Mouse (Mus musculus) lung, embryonic 14.5 days (tissue): ENCODE measurements at regions not wholly inside any gene's neighbourhood (a gene's known extent, or its start where the extent isn't known, plus 50 kb on each side); places are given as distances from the start of the nearest gene placed in this dataset.

ENCODE experiments used
- ATAC-seq: fragments of 200-750 bp; cut with Nextera tagmentation; 2 replicates; pipeline ENCODE4 v1.8.0; 2017; ENCODE audit warnings: mild to moderate bottlenecking, moderate TSS enrichment, moderate library complexity; ENCODE audit not compliant: insufficient read depth
- DNase-seq: peaks from one replicate; pipeline ENCODE4 v3.0.0-alpha.2; 2015
- H3K27ac ChIP-seq: fragments of 300-500 bp; sonication (generic); 2 replicates; pipeline ENCODE4 v1.5.1; 2014; ENCODE audit warnings: low read depth, mild to moderate bottlenecking, moderate library complexity
- H3K27me3 ChIP-seq: fragments of 300-500 bp; sonication (generic); 2 replicates; pipeline ENCODE4 v1.6.1; 2014; ENCODE audit warnings: low read length, control low read depth; ENCODE audit not compliant: insufficient read depth
- H3K36me3 ChIP-seq: fragments of 300-500 bp; sonication (generic); 2 replicates; pipeline ENCODE4 v1.6.1; 2014; ENCODE audit warnings: control low read depth; ENCODE audit not compliant: insufficient read depth
- H3K4me1 ChIP-seq: fragments of 300-500 bp; sonication (generic); 2 replicates; pipeline ENCODE4 v1.6.1; 2014; ENCODE audit warnings: antibody characterized with exemption, control low read depth; ENCODE audit not compliant: insufficient read depth
- H3K4me2 ChIP-seq: fragments of 300-500 bp; sonication (generic); 2 replicates; pipeline ENCODE4 v1.6.1; 2014; ENCODE audit warnings: mild to moderate bottlenecking
- H3K4me3 ChIP-seq: fragments of 300-500 bp; sonication (generic); 2 replicates; pipeline ENCODE4 v1.5.1; 2014; ENCODE audit warnings: low read depth, low read length
- H3K9ac ChIP-seq: fragments of 300-500 bp; sonication (generic); 2 replicates; pipeline ENCODE4 v1.6.1; 2014
- H3K9me3 ChIP-seq: fragments of 300-500 bp; sonication (generic); 2 replicates; pipeline ENCODE4 v1.6.1; 2016; ENCODE audit warnings: low read depth, low read length, control low read depth
- CTCF ChIP-seq: IDR thresholded peaks from 2 replicates; pipeline ENCODE4 v1.5.1; 2016; ENCODE audit warnings: antibody characterized with exemption, low read depth
- WGBS: fragments of 180-500 bp; shearing (Covaris S2); extraction: QIAGEN DNeasy Blood & Tissue Kit; methylation state at CpG from one replicate; pipeline ENCODE4 v1.1.7; 2014; 5-methylcytosine and 5-hydroxymethylcytosine counted together

DNA sequence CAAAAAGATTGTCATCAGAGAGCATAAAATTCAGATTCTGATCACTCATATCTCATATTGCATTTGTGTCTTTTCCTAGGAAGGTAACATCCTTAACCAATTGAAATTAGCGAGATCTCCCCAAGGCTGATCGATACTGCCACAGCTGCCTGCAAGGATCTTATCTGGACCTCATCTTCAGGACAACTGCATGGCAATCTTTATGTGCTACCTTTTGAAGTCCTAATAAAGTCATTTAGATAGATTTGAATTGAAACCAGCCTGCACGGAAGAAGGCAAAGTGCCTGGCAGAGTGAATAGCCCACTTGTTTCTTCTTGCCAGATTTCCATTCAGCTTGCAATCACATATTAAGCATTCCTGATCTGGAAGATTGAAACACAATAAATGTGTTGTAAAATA is 1031.5 kb upstream of the Map3k7 start:
- no peaks in the 10 kb centered on the region for H3K27me3 ChIP-seq
- TF ChIP-seq CTCF = no peak
- WGBS = 72% methylated on average over 3 of the region's 3 CpGs

GRCm38 (mm10) chr4:30933030-30933987 is 1030.6 kb upstream of the Map3k7 start:
- Histone ChIP-seq H3K9me3 (no peaks in the 10 kb centered on the region), H3K4me1 (no peaks in the 10 kb centered on the region), H3K36me3 (no peaks in the 10 kb centered on the region), H3K9ac (no peak overlapping the region), H3K4me2 (no peak overlapping the region), H3K4me3 (no peak overlapping the region), H3K27ac (no peak overlapping the region), H3K27me3 (no peaks in the 10 kb centered on the region)
- ATAC-seq (no peak), DNase-seq (no peak)
- WGBS = 79% methylated on average over 5 of the region's 5 CpGs
- no peak for TF ChIP-seq CTCF

More for the DNA sequence above, 1031.5 kb upstream of the Map3k7 start:
- Histone ChIP-seq H3K27ac (no peak overlapping the region), H3K9me3 (no peaks in the 10 kb centered on the region), H3K4me2 (no peak overlapping the region), H3K9ac (no peak overlapping the region), H3K4me3 (no peak overlapping the region), H3K4me1 (no peaks in the 10 kb centered on the region), H3K36me3 (no peaks in the 10 kb centered on the region)
- DNase-seq (no peak), ATAC-seq (no peak)

GRCm38 (mm10) chr4:30983611-30984010 is 980.3 kb upstream of the Map3k7 start:
- Histone ChIP-seq H3K4me2 (no peak overlapping the region), H3K9me3 (no peaks in the 10 kb centered on the region), H3K36me3 (no peaks in the 10 kb centered on the region), H3K27me3 (no peaks in the 10 kb centered on the region), H3K4me3 (no peak overlapping the region), H3K9ac (no peak overlapping the region), H3K27ac (no peak overlapping the region), H3K4me1 (no peaks in the 10 kb centered on the region)
- DNase-seq = no peak
- TF ChIP-seq CTCF = no peak
- ATAC-seq = no peak
- WGBS = 78% methylated on average over 4 of the region's 4 CpGs

DNA sequence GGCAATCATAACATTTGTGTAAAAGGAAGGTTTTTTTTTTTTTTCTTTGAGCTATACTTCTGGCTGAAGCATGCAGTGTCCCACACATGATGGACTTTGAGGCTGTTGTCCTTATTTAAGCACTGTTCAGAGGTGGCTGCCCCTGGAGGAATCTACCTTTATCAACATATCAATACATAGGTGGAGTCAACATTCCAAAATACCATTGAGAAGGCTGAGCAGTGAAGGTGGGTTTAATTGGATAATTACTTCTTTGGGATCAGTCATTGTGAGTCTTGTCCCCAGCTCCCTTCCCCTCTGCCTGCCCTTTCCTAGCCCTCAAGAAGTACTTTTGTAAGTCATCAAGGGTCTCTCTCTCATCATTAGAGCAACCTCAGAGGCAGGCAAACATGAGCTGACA is 951.9 kb upstream of the Map3k7 start:
- ATAC-seq = no peak
- DNase-seq = no peak
- Histone ChIP-seq H3K4me3 (no peak overlapping the region), H3K36me3 (no peaks in the 10 kb centered on the region), H3K9me3 (no peaks in the 10 kb centered on the region), H3K27me3 (no peaks in the 10 kb centered on the region), H3K9ac (no peak overlapping the region), H3K4me1 (no peaks in the 10 kb centered on the region), H3K4me2 (no peak overlapping the region), H3K27ac (no peak overlapping the region)
- no peak for TF ChIP-seq CTCF

- DNase-seq = no peak
- TF ChIP-seq CTCF = no peak
- no peaks in the 10 kb centered on the region for H3K4me1 ChIP-seq
- H3K4me2 ChIP-seq = no peak overlapping the region
- no peak overlapping the region for H3K9ac ChIP-seq
- no peaks in the 10 kb centered on the region for H3K36me3 ChIP-seq
- no peak for ATAC-seq
- WGBS = 65% methylated on average over 6 of the region's 6 CpGs
- no peak overlapping the region for H3K4me3 ChIP-seq
- no peaks in the 10 kb centered on the region for H3K27me3 ChIP-seq
- H3K27ac ChIP-seq = no peak overlapping the region
- H3K9me3 ChIP-seq = no peaks in the 10 kb centered on the region
These were observed 911.7 kb upstream of the Map3k7 start for GRCm38 (mm10) chr4:31052077-31052677.

DNA sequence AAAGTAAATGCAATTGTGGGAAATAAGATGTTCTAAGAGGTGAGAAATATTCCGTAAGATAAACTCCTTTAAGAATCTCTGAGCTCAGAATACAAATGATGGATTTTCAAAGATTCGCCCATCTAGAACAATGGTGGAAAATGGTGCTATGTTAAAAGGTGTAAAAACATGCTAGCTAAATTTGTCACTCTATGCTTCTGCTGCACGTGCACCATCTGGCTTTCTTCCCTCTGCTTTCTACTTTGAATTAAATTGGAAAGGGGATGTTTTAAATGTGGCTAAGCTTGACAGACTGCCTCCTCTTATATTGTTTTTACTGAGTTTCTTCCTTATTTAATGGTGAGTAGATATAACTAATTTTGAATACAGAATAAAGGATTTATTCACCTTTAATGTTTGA is 887.7 kb upstream of the Map3k7 start:
- ATAC-seq = no peak
- H3K36me3 ChIP-seq = no peaks in the 10 kb centered on the region

GRCm38 (mm10) chr4:31121586-31121985 is 842.3 kb upstream of the Map3k7 start:
- Histone ChIP-seq H3K27me3 (no peaks in the 10 kb centered on the region), H3K27ac (no peak overlapping the region), H3K9ac (no peak overlapping the region), H3K4me1 (no peaks in the 10 kb centered on the region), H3K4me2 (no peak overlapping the region), H3K4me3 (no peak overlapping the region), H3K9me3 (no peaks in the 10 kb centered on the region), H3K36me3 (no peaks in the 10 kb centered on the region)
- ATAC-seq (no peak), DNase-seq (no peak)
- TF ChIP-seq CTCF = no peak
- 63% methylated on average over 8 of the region's 8 CpGs for WGBS

More for the DNA sequence above, 887.7 kb upstream of the Map3k7 start:
- Histone ChIP-seq H3K9me3 (no peaks in the 10 kb centered on the region), H3K27me3 (no peaks in the 10 kb centered on the region), H3K27ac (no peak overlapping the region), H3K4me2 (no peak overlapping the region), H3K4me3 (no peak overlapping the region), H3K9ac (no peak overlapping the region), H3K4me1 (no peaks in the 10 kb centered on the region)
- no peak for TF ChIP-seq CTCF
- 80% methylated on average over 3 of the region's 3 CpGs for WGBS
- no peak for DNase-seq
